Mouse (Mus musculus) midbrain, postnatal 0 days (tissue): Measurements from ENCODE around the gene Tnip3. TPM values are rescaled to one million over a fixed set of nuclear protein-coding genes. Genes with fewer than 3 reads are reported as not detected.

Experiments used
- ATAC-seq: fragments of 200-750 bp; cut with Nextera tagmentation; 2 replicates; pipeline ENCODE4 v1.8.0; 2017; ENCODE audit warnings: moderate number of reproducible peaks, mild to moderate bottlenecking, moderate TSS enrichment, moderate library complexity; ENCODE audit not compliant: low FRiP score
- DNase-seq: peaks from one replicate; pipeline ENCODE4 v3.0.0-alpha.2; 2015; ENCODE audit warnings: low spot score
- H3K27ac ChIP-seq: fragments of 300-500 bp; sonication (generic); 2 replicates; pipeline ENCODE4 v1.5.1; 2014; ENCODE audit warnings: low read depth, mild to moderate bottlenecking, low read length, mixed read lengths
- H3K27me3 ChIP-seq: fragments of 300-500 bp; sonication (generic); 2 replicates; pipeline ENCODE4 v1.6.1; 2014; ENCODE audit warnings: low read length, control low read depth, mixed read lengths; ENCODE audit not compliant: insufficient read depth
- H3K36me3 ChIP-seq: fragments of 300-500 bp; sonication (generic); 2 replicates; pipeline ENCODE4 v1.6.1; 2014; ENCODE audit warnings: low read length, control low read depth, mixed read lengths; ENCODE audit not compliant: insufficient read depth
- H3K4me1 ChIP-seq: fragments of 300-500 bp; sonication (generic); 2 replicates; pipeline ENCODE4 v1.6.1; 2014; ENCODE audit warnings: mild to moderate bottlenecking, control low read depth, antibody characterized with exemption, low read length, mixed read lengths; ENCODE audit not compliant: insufficient read depth
- H3K4me2 ChIP-seq: fragments of 300-500 bp; sonication (generic); 2 replicates; pipeline ENCODE4 v1.6.1; 2014; ENCODE audit warnings: low read depth, mild to moderate bottlenecking, low read length, mixed read lengths; ENCODE audit not compliant: poor library complexity, severe bottlenecking
- H3K4me3 ChIP-seq: fragments of 300-500 bp; sonication (generic); 2 replicates; pipeline ENCODE4 v1.5.1; 2014; ENCODE audit warnings: low read depth, mild to moderate bottlenecking, low read length, moderate library complexity
- H3K9ac ChIP-seq: fragments of 300-500 bp; sonication (generic); replicated peaks from 2 replicates; pipeline ENCODE4 v1.6.1; 2014; ENCODE audit warnings: mild to moderate bottlenecking, low read length, moderate library complexity, mixed read lengths; ENCODE audit not compliant: poor library complexity, severe bottlenecking
- H3K9me3 ChIP-seq: fragments of 300-500 bp; sonication (generic); 2 replicates; pipeline ENCODE4 v1.6.1; 2016; ENCODE audit warnings: low read length, control low read depth
- CTCF ChIP-seq: IDR thresholded peaks from 2 replicates; pipeline ENCODE4 v1.5.1; 2016; ENCODE audit warnings: antibody characterized with exemption, mild to moderate bottlenecking
- WGBS: fragments of 180-500 bp; shearing (Covaris S2); extraction: QIAGEN DNeasy Blood & Tissue Kit; methylation state at CpG from one replicate; pipeline ENCODE4 v1.1.7; 2014; 5-methylcytosine and 5-hydroxymethylcytosine counted together
- polyA plus RNA-seq: library from polyadenylated mRNA; unstranded; fragments of >200 nt; fragmentation: Nextera tagmentation; extraction: Ambion mirVana; gene quantifications from 2 replicates; pipeline ENCODE4 v1.2.1, GENCODE M21; 2015
- total RNA-seq: library from RNA; depleted of rRNA; stranded (reverse); fragments of >200 nt; gene quantifications from 2 replicates; pipeline ENCODE4 v1.2.3, GENCODE M21; 2014

The Tnip3 gene
- total and polyA plus RNA-seq, 2 experiments from 2014 or later = not detected

- H3K27me3 ChIP-seq = no peaks in the 10 kb centered on the region
These were observed 64.9 kb downstream of the Tnip3 start for GRCm38 (mm10) chr6:65590018-65590417.

GRCm38 (mm10) chr6:65594171-65594570 is 69.1 kb downstream of the Tnip3 start:
- no peak for TF ChIP-seq CTCF
- no peak overlapping the region for H3K27ac ChIP-seq
- no peaks in the 10 kb centered on the region for H3K9me3 ChIP-seq
- ATAC-seq (no peak), DNase-seq (no peak)
- H3K4me3 ChIP-seq = no peak overlapping the region
- H3K9ac ChIP-seq = no peak overlapping the region
- H3K27me3 ChIP-seq = no peaks in the 10 kb centered on the region
- WGBS = 84% methylated on average over 3 of the region's 3 CpGs
- H3K36me3 ChIP-seq = no peaks in the 10 kb centered on the region
- H3K4me2 ChIP-seq = no peak overlapping the region
- H3K4me1 ChIP-seq = no peaks in the 10 kb centered on the region

More at GRCm38 (mm10) chr6:65590018-65590417, 64.9 kb downstream of the Tnip3 start:
- TF ChIP-seq CTCF = no peak
- no peak overlapping the region for H3K4me3 ChIP-seq
- 96% methylated on average over 2 of the region's 2 CpGs for WGBS
- no peak overlapping the region for H3K9ac ChIP-seq
- DNase-seq = no peak
- no peaks in the 10 kb centered on the region for H3K4me1 ChIP-seq
- no peak overlapping the region for H3K4me2 ChIP-seq
- no peak overlapping the region for H3K27ac ChIP-seq
- H3K36me3 ChIP-seq = no peaks in the 10 kb centered on the region
- no peaks in the 10 kb centered on the region for H3K9me3 ChIP-seq
- no peak for ATAC-seq

DNA sequence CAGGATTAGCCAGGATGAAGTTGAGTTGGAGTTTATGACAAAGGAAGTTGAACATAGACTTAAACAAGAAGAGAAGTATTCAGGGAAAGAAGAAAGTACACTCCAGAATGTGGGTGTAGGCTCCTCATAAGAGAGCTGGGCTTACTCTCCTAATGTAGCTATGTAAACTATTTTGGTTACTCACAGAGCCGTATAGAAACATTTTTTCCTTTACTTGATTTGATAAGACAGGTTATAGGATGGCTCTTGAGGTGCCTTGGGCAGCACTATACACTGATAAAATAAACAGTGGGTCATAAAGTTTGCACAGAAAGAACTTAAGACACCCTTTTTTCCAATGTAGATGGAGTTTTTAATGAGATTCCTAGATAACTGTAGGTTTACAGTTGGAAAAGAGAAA is 70.3 kb downstream of the Tnip3 start:
- WGBS = 91% methylated on average over 1 of the region's 1 CpGs
- H3K27ac ChIP-seq = no peak overlapping the region
- no peaks in the 10 kb centered on the region; the same call in 1 of the 2 replicates for H3K4me1 ChIP-seq
- H3K27me3 ChIP-seq = no peaks in the 10 kb centered on the region
- H3K9ac ChIP-seq = no peak overlapping the region
- DNase-seq (no peak), ATAC-seq (no peak)
- H3K4me3 ChIP-seq = no peak overlapping the region
- H3K36me3 ChIP-seq = no peaks in the 10 kb centered on the region
- TF ChIP-seq CTCF = no peak
- H3K9me3 ChIP-seq = no peaks in the 10 kb centered on the region
- no peak overlapping the region for H3K4me2 ChIP-seq

GRCm38 (mm10) chr6:65597056-65597818 is 72.1 kb downstream of the Tnip3 start:
- Histone ChIP-seq H3K27ac (no peak overlapping the region), H3K4me3 (no peak overlapping the region)
- 24% methylated on average over 11 of the region's 12 CpGs for WGBS

DNA sequence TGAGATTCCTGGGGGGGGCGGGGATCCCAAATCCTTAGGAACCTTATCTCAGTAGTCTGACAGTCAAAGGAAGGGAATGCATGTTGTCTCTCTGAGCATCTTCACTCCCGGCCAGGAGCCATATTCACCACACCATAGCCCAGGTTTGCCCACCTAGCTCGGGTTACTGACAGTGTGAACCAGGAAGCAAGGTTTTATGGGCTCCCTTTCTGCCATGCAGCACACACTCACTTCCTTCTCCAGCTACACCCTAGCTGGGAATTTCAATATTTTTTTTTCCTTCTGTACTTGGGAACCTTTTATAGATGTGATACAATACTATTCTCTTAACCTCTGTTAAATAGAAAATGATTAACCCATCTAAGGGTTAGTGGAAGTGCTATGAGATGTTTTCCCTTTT is 73.4 kb downstream of the Tnip3 start:
- Histone ChIP-seq H3K36me3 (no peaks in the 10 kb centered on the region), H3K4me3 (no peak overlapping the region), H3K4me1 (no peaks in the 10 kb centered on the region; the same call in 1 of the 2 replicates), H3K4me2 (no peak overlapping the region), H3K9me3 (no peaks in the 10 kb centered on the region), H3K27ac (no peak overlapping the region), H3K27me3 (no peaks in the 10 kb centered on the region), H3K9ac (no peak overlapping the region)
- DNase-seq (no peak), ATAC-seq (no peak)
- 87% methylated on average over 3 of the region's 3 CpGs for WGBS
- TF ChIP-seq CTCF = no peak

More at GRCm38 (mm10) chr6:65597056-65597818, 72.1 kb downstream of the Tnip3 start:
- no peaks in the 10 kb centered on the region; the same call in 1 of the 2 replicates for H3K4me1 ChIP-seq
- H3K4me2 ChIP-seq = no peak overlapping the region
- no peaks in the 10 kb centered on the region for H3K36me3 ChIP-seq
- H3K9me3 ChIP-seq = no peaks in the 10 kb centered on the region
- TF ChIP-seq CTCF = no peak
- ATAC-seq = no peak
- no peak overlapping the region for H3K9ac ChIP-seq
- no peaks in the 10 kb centered on the region for H3K27me3 ChIP-seq
- DNase-seq = no peak
